Mouse (Mus musculus) fat pad, adult 2 months (tissue): ENCODE measurements around the gene Pigl.
A peak's percentile ranks its signal among the peaks of the same experiment; 100 is the strongest.
"Not testable (repeated sequence)": the region's sequence is repeated elsewhere in the genome, so short reads cannot be mapped to it uniquely, and the experiment has no call there.

Experiments used
- DNase-seq: peaks from one replicate; pipeline ENCODE4 v3.0.0-alpha.2; 2011; ENCODE audit warnings: low read depth, low spot score; ENCODE audit errors: extremely low read depth

The Pigl gene

GRCm38 (mm10) chr11:62466546-62466945 lies 8.3 kb downstream of the Pigl start:
- no peak for DNase-seq

- DNase-seq, result not testable (repeated sequence)
These were observed 9.0 kb downstream of the Pigl start for GRCm38 (mm10) chr11:62467289-62467688.

GRCm38 (mm10) chr11:62470451-62470850 lies 12.2 kb downstream of the Pigl start:
- no peak for DNase-seq

- DNase-seq, result no peak
These were observed 15.3 kb downstream of the Pigl start for GRCm38 (mm10) chr11:62473516-62473915.

GRCm38 (mm10) chr11:62476156-62476555 lies 17.9 kb downstream of the Pigl start:
- DNase-seq, result no peak

- DNase-seq, result no peak
These were observed 20.7 kb downstream of the Pigl start for GRCm38 (mm10) chr11:62478931-62479330.

GRCm38 (mm10) chr11:62479581-62479980 lies 21.3 kb downstream of the Pigl start:
- DNase-seq, result no peak

GRCm38 (mm10) chr11:62486949-62487348 lies 28.7 kb downstream of the Pigl start:
- DNase-seq, result no peak

GRCm38 (mm10) chr11:62487540-62488350 lies 29.5 kb downstream of the Pigl start:
- no peak for DNase-seq

GRCm38 (mm10) chr11:62493701-62494100 lies 35.4 kb downstream of the Pigl start:
- DNase-seq, result no peak

GRCm38 (mm10) chr11:62494754-62495275 lies 36.6 kb downstream of the Pigl start:
- DNase-seq, result peak; percentile 91

- DNase-seq, result no peak
These were observed 37.1 kb downstream of the Pigl start for GRCm38 (mm10) chr11:62495276-62495801.

GRCm38 (mm10) chr11:62496151-62496715 lies 38.0 kb downstream of the Pigl start:
- DNase-seq, result no peak

GRCm38 (mm10) chr11:62497181-62497580 lies 38.9 kb downstream of the Pigl start:
- DNase-seq, result no peak

GRCm38 (mm10) chr11:62498802-62499201 lies 40.5 kb downstream of the Pigl start:
- DNase-seq, result no peak

GRCm38 (mm10) chr11:62500529-62500928 lies 42.3 kb downstream of the Pigl start:
- no peak for DNase-seq

- no peak for DNase-seq
These were observed 49.4 kb downstream of the Pigl start for GRCm38 (mm10) chr11:62507683-62508082.

GRCm38 (mm10) chr11:62508365-62508764 lies 50.1 kb downstream of the Pigl start:
- DNase-seq, result not testable (repeated sequence)

GRCm38 (mm10) chr11:62508816-62509215 lies 50.6 kb downstream of the Pigl start:
- not testable (repeated sequence) for DNase-seq

- DNase-seq, result no peak
These were observed 51.3 kb downstream of the Pigl start for GRCm38 (mm10) chr11:62509571-62509970.

GRCm38 (mm10) chr11:62510956-62511355 lies 52.7 kb downstream of the Pigl start:
- no peak for DNase-seq
